Mouse (Mus musculus): ENCODE results near the gene Tmem179b.
A peak's percentile ranks its signal among the peaks of the same experiment; 100 is the strongest.

Tmem179b gene

GRCm38 (mm10) chr19:8727495-8728114, 46.7 kb downstream of the Tmem179b start:
- no peak for DNase-seq

GRCm38 (mm10) chr19:8726609-8727390, 47.5 kb downstream of the Tmem179b start:
- DNase-seq: no peak

- DNase-seq: no peak
Measured at GRCm38 (mm10) chr19:8725081-8725613, 49.1 kb downstream of the Tmem179b start.

GRCm38 (mm10) chr19:8724392-8724791, 49.9 kb downstream of the Tmem179b start:
- DNase-seq: no peak

- DNase-seq: no peak
Measured at GRCm38 (mm10) chr19:8723574-8724346, 50.5 kb downstream of the Tmem179b start.

- peak; percentile 96 for DNase-seq
Measured at GRCm38 (mm10) chr19:8722907-8723573, 51.2 kb downstream of the Tmem179b start, which contains the start of gene Slc3a2. Gene Slc3a2, minus strand, starts transcription at chr19:8723369.

- no peak for DNase-seq
Measured at GRCm38 (mm10) chr19:8722559-8722906, 51.7 kb downstream of the Tmem179b start.

Data from right cerebral cortex, postnatal 25 days (tissue).